Mouse (Mus musculus) adipose tissue, adult 10 weeks (tissue): Measurements from ENCODE around the gene Olfr963. TPM values are rescaled to one million over a fixed set of nuclear protein-coding genes. Genes with fewer than 3 reads are reported as not detected.

Experiments used
- polyA plus RNA-seq: library from polyadenylated mRNA; stranded (reverse); fragments of 350-450 nt; fragmentation: Illumina TruSeq; extraction: RNeasy Lipid Tissue Mini Kit (QIAGEN cat#74804); gene quantifications from one replicate; pipeline ENCODE4 v1.2.3, GENCODE M21; 2014; ENCODE audit warnings: low read depth, low replicate concordance

Olfr963 gene
- not detected for polyA plus RNA-seq

DNA sequence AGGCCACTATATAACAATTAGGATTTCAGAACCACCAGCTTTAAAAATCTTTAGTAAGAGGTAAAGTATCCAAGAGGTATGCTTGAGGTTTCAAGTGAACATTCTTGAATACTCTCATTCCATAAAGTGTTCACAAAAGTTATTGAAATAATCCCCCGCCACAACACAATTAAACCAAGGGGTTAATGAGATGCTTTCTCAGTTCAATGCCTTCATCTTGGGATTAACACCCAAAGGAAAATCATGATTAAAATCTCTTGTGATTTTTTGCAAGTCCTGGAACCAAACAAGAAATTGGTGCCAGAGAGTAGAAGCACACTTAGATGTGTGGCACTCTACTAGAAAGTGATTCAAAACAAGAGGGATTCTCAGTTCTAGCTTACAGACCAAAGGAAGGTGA lies at the start of gene Olfr963:
TSS of gene Olfr963 (plus strand) at position 301 of the 400 bp plus-strand sequence.

DNA sequence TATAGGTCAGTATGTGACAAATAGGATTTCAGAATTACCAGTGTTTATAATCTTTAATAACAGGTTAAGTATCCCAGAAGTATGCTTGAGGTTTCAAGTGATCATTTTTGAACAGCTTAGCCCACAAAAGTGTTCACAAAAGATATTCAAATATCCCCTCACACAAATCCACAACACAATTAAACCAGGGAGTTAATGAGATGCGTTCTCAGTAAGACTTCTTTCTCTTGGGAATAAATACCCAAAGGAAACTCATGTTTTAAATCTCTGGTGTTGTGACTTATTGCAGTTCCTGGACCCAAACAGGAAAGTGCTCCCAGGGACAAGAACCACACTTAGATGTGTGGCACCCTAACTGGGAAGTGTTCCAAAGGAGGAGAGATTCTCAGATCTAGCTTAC lies 45.9 kb upstream of the Olfr963 start, which contains the start of gene Olfr960:
TSS of gene Olfr960 (plus strand) at position 301 of the 400 bp plus-strand sequence.

GRCm38 (mm10) chr9:39644785-39645184 lies 22.2 kb upstream of the Olfr963 start, which contains the start of gene Olfr961:
Gene Olfr961, plus strand, starts transcription at chr9:39645085.

GRCm38 (mm10) chr9:39707017-39707416 lies 40.0 kb downstream of the Olfr963 start, which contains the start of gene Olfr149:
Gene Olfr149, minus strand, starts transcription at chr9:39707117.

GRCm38 (mm10) chr9:39711053-39711452 lies 44.0 kb downstream of the Olfr963 start, which contains the start of gene Olfr965:
Gene Olfr965, plus strand, starts transcription at chr9:39711353.

Other genes starting within 250 kb of the Olfr963 start
- not detected for gene Olfr952, start 240.1 kb upstream of the Olfr963 start, polyA plus RNA-seq
- not detected for gene Olfr954, start 210.5 kb upstream of the Olfr963 start, polyA plus RNA-seq
- not detected for gene Olfr955, start 195.3 kb upstream of the Olfr963 start, polyA plus RNA-seq
- gene Olfr44, start 173.2 kb upstream of the Olfr963 start, polyA plus RNA-seq: not detected
- gene Olfr957, start 151.4 kb upstream of the Olfr963 start, polyA plus RNA-seq: not detected
- not detected for gene Olfr958, start 113.2 kb upstream of the Olfr963 start, polyA plus RNA-seq
- gene Olfr959, start 91.6 kb upstream of the Olfr963 start, polyA plus RNA-seq: not detected
- 0.19 TPM for gene AW551984, start 62.8 kb upstream of the Olfr963 start, polyA plus RNA-seq
- gene Olfr148, start 56.5 kb upstream of the Olfr963 start, polyA plus RNA-seq: not detected
- not detected for gene Olfr960, start 45.8 kb upstream of the Olfr963 start, polyA plus RNA-seq
- not detected for gene Olfr961, start 22.1 kb upstream of the Olfr963 start, polyA plus RNA-seq
- not detected for gene Olfr149, start 39.9 kb downstream of the Olfr963 start, polyA plus RNA-seq
- not detected for gene Olfr965, start 44.1 kb downstream of the Olfr963 start, polyA plus RNA-seq
- gene Olfr150, start 63.8 kb downstream of the Olfr963 start, polyA plus RNA-seq: not detected
- gene Olfr967, start 79.0 kb downstream of the Olfr963 start, polyA plus RNA-seq: not detected
- gene Olfr968, start 116.0 kb downstream of the Olfr963 start, polyA plus RNA-seq: not detected
- gene Olfr969, start 123.7 kb downstream of the Olfr963 start, polyA plus RNA-seq: not detected
- not detected for gene Olfr970, start 141.7 kb downstream of the Olfr963 start, polyA plus RNA-seq
- gene Olfr971, start 169.7 kb downstream of the Olfr963 start, polyA plus RNA-seq: not detected
- not detected for gene Olfr972, start 199.2 kb downstream of the Olfr963 start, polyA plus RNA-seq
- not detected for gene Olfr229, start 240.1 kb downstream of the Olfr963 start, polyA plus RNA-seq